Mouse (Mus musculus): ENCODE measurements around the gene Rad23b. TPM values are rescaled to one million over a fixed set of nuclear protein-coding genes. Genes with fewer than 3 reads are reported as not detected.

Rad23b gene
- total and polyA plus RNA-seq, 3 experiments = 200 to 270 TPM; not detected in 1

DNA sequence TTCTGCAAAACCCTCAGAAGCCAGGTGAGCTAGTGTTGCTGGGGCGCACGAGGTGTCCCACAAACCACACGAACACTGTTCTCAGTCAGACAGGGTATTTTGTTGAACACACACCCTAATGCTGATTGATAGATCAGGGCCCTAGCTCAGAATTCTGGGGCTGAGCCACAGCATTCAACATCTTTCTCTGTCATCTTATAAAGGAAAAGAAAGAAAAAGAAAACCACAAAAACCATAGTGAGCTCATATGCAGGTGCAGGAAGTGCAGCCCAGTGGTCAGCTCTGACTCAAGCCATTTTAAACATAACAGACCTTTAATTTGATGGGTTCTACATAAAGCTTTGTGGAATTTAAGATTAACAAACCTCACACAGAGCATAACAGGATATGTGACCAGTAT lies 6.6 kb upstream of the Rad23b start:
- DNase-seq (ENCODE audit: low read depth, low spot score) = no peak
- TF ChIP-seq CTCF (IDR thresholded peaks at IDR 0.05 in 2 of 3, conservative IDR thresholded peaks at IDR 0.05 in 1 of 3; ENCODE audit: control insufficient read depth in 1 of 3, insufficient read depth in 1 of 3, low read depth in 2 of 3, low read length in 3 of 3, poor library complexity in 1 of 3, severe bottlenecking in 1 of 3) (no peak), ZNF384 (IDR thresholded peaks at IDR 0.05; ENCODE audit: low read depth, low read length) (peak; percentile 61; the same call in 1 of the 2 replicates)
- H3K36me3 ChIP-seq (ENCODE audit: control insufficient read depth in 1 of 2, insufficient read depth in 2 of 2, low read length in 2 of 2) = peaks cover 0 to 21% of the 10 kb centered on the region in 2 experiments; a peak in 2 of 4 replicates
- no peak overlapping the region for H3K4me3 ChIP-seq (ENCODE audit: control insufficient read depth in 1 of 2, insufficient read depth in 1 of 2, low read depth in 2 of 2, low read length in 2 of 2)
- H3K4me1 ChIP-seq (ENCODE audit: control insufficient read depth in 1 of 2, insufficient read depth in 2 of 2, low read length in 2 of 2) = peaks cover 15 to 19% of the 10 kb centered on the region in 2 experiments
- H3K79me2 ChIP-seq (ENCODE audit: control insufficient read depth, insufficient read depth, low read length, poor library complexity) = no peaks in the 10 kb centered on the region
- H3K27ac ChIP-seq (ENCODE audit: control insufficient read depth, low read depth, low read length) = no peak overlapping the region
- H3K9me3 ChIP-seq (replicated peaks; ENCODE audit: insufficient read depth, low read length) = no peaks in the 10 kb centered on the region
- H3K27me3 ChIP-seq (ENCODE audit: control insufficient read depth in 1 of 2, insufficient read depth in 2 of 2, low read length in 2 of 2) = no peaks in the 10 kb centered on the region
- no peak overlapping the region for H3K9ac ChIP-seq (ENCODE audit: control insufficient read depth, low read depth, low read length, poor library complexity, severe bottlenecking)

DNA sequence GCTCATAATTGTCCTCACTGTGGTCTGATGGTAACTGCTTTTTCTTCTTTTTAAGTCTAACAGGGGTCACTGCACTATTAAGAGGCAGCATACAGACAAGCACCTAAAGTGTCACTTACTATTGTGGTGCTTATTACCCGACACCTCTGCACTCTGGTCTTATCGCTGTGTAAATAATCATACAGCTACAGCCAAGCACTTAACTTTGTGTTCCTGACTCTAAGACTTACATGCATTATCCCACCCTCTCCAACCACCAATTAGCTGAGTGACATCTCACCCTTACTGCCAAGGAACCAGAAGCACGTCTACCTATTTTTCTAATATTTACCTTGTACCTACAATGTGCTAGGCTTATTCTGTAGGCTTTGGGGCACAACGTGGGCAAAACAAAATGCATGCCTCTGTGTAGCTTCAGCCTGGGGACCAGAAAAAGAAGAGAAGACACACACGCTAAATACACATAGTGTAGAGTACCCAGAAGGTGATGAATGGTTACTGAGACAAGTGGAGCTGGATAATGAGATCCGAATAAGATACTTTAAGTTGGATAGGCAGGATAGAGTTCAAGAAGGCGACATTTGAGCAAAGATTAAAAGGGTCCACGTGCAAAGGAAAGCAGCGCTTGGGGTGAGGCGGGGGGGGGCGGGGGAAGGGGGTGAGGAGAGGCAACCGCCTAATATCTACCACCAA lies 938 bp upstream of the Rad23b start:
- peak; percentile 78 for DNase-seq (ENCODE audit: low read depth, low spot score)
- H3K9ac ChIP-seq (ENCODE audit: control insufficient read depth, low read depth, low read length, poor library complexity, severe bottlenecking) = peak overlapping the region; percentile 69
- no peak for TF ChIP-seq GABPA (IDR thresholded peaks at IDR 0.05; ENCODE audit: low read depth, low read length)
- no peak for TF ChIP-seq RCOR1 (IDR thresholded peaks at IDR 0.05; ENCODE audit: low read depth, low read length)
- TF ChIP-seq ZKSCAN1 (IDR thresholded peaks at IDR 0.05; ENCODE audit: low read depth, low read length) = no peak
- peak; percentile 72 for TF ChIP-seq MXI1 (IDR thresholded peaks at IDR 0.05; ENCODE audit: low read depth, low read length)
- no peak for TF ChIP-seq ZMIZ1 (IDR thresholded peaks at IDR 0.05; ENCODE audit: low read depth, low read length)
- no peak for TF ChIP-seq ELF1 (IDR thresholded peaks at IDR 0.05; ENCODE audit: low read depth, low read length)
- TF ChIP-seq CHD1 (IDR thresholded peaks at IDR 0.05; ENCODE audit: low read depth, low read length) = 0 out of 2 replicates have a peak, but pooled peaks have one; percentile 43
- no peak for TF ChIP-seq POLR2AphosphoS2 (IDR thresholded peaks at IDR 0.05; ENCODE audit: low read length)
- peak; percentile 39; the same call in 1 of the 2 replicates for TF ChIP-seq MAX (IDR thresholded peaks at IDR 0.05; ENCODE audit: low read length)
- no peak for TF ChIP-seq JUND (IDR thresholded peaks at IDR 0.05; ENCODE audit: low read depth, low read length)
- TF ChIP-seq ZC3H11A (IDR thresholded peaks at IDR 0.05; ENCODE audit: low read depth, low read length) = no peak
- no peak for TF ChIP-seq MYB (IDR thresholded peaks at IDR 0.05; ENCODE audit: low read depth, low read length)
- no peak for TF ChIP-seq USF1 (IDR thresholded peaks at IDR 0.05; ENCODE audit: low read depth, low read length)
- no peak for TF ChIP-seq KAT2A (conservative IDR thresholded peaks at IDR 0.05; ENCODE audit: low read depth, low read length)
- TF ChIP-seq MYC (IDR thresholded peaks at IDR 0.05; ENCODE audit: low read depth, low read length) = peak; percentile 75
- no peak for TF ChIP-seq ZNF384 (IDR thresholded peaks at IDR 0.05; ENCODE audit: low read depth, low read length)
- TF ChIP-seq POLR2AphosphoS5 (IDR thresholded peaks at IDR 0.05; ENCODE audit: borderline replicate concordance, low read depth, low read length) = no peak
- TF ChIP-seq SIN3A (IDR thresholded peaks at IDR 0.05; ENCODE audit: low read length) = 0 out of 2 replicates have a peak, but pooled peaks have one; percentile 77
- peak; percentile 47 to 57; a peak in 3 of 4 replicates for TF ChIP-seq EP300 (IDR thresholded peaks at IDR 0.05; ENCODE audit: low read depth in 1 of 2, low read length in 2 of 2)
- no peak for TF ChIP-seq NRF1 (IDR thresholded peaks at IDR 0.05; ENCODE audit: insufficient read depth, low read depth, low read length, poor library complexity, severe bottlenecking)
- peak; percentile 32; the same call in 1 of the 2 replicates for TF ChIP-seq ETS1 (IDR thresholded peaks at IDR 0.05; ENCODE audit: low read depth, low read length)
- no peak for TF ChIP-seq E2F4 (IDR thresholded peaks at IDR 0.05; ENCODE audit: borderline replicate concordance, low read depth, low read length)
- TF ChIP-seq MAZ (IDR thresholded peaks at IDR 0.05; ENCODE audit: low read depth, low read length) = no peak
- peak; percentile 58 for TF ChIP-seq GATA1 (IDR thresholded peaks at IDR 0.05; ENCODE audit: low read depth, low read length)
- no peak; the same call in 1 of the 2 replicates for TF ChIP-seq BHLHE40 (IDR thresholded peaks at IDR 0.05; ENCODE audit: borderline replicate concordance, low read depth, low read length)
- TF ChIP-seq HCFC1 (IDR thresholded peaks at IDR 0.05; ENCODE audit: low read depth, low read length) = peak; percentile 40; the same call in 1 of the 2 replicates
- peak; percentile 27; the same call in 1 of the 2 replicates for TF ChIP-seq NELFE (IDR thresholded peaks at IDR 0.05; ENCODE audit: low read depth, low read length)
- no peak for TF ChIP-seq POLR2A (IDR thresholded peaks at IDR 0.05; ENCODE audit: control insufficient read depth in 1 of 2, insufficient read depth in 1 of 2, low read depth in 1 of 2, low read length in 2 of 2, poor library complexity in 1 of 2)
- no peak for TF ChIP-seq CHD2 (IDR thresholded peaks at IDR 0.05; ENCODE audit: low read length)
- TF ChIP-seq MAFK (IDR thresholded peaks at IDR 0.05; ENCODE audit: borderline replicate concordance, low read depth, low read length) = no peak

More for the DNA sequence above, 938 bp upstream of the Rad23b start:
- peak overlapping the region; percentile 58 to 69 for H3K4me3 ChIP-seq (ENCODE audit: control insufficient read depth in 1 of 2, insufficient read depth in 1 of 2, low read depth in 2 of 2, low read length in 2 of 2)
- H3K36me3 ChIP-seq (ENCODE audit: control insufficient read depth in 1 of 2, insufficient read depth in 2 of 2, low read length in 2 of 2) = peaks cover 6 to 27% of the 10 kb centered on the region in 2 experiments; a peak in 3 of 4 replicates
- peak overlapping the region; percentile 93 for H3K27ac ChIP-seq (ENCODE audit: control insufficient read depth, low read depth, low read length)
- H3K27me3 ChIP-seq (ENCODE audit: control insufficient read depth in 1 of 2, insufficient read depth in 2 of 2, low read length in 2 of 2) = no peaks in the 10 kb centered on the region
- H3K9me3 ChIP-seq (replicated peaks; ENCODE audit: insufficient read depth, low read length) = no peaks in the 10 kb centered on the region
- peaks cover 19 to 21% of the 10 kb centered on the region in 2 experiments for H3K4me1 ChIP-seq (ENCODE audit: control insufficient read depth in 1 of 2, insufficient read depth in 2 of 2, low read length in 2 of 2)
- H3K79me2 ChIP-seq (ENCODE audit: control insufficient read depth, insufficient read depth, low read length, poor library complexity) = peaks cover 35% of the 10 kb centered on the region

Measured in MEL (cell line).